ENCODE assay signal across 8 mouse cellular contexts in genomic region chr3:79181248-79181991, GRCm38 (mm10).
DNase-seq lines count a peak whose midpoint lies in the region; ATAC-seq and TF ChIP-seq lines count a peak whose summit lies in the region.

No protein-coding gene starts in this region.

- peaks cover 50% of the 10 kb centered on the region for H3K4me1 ChIP-seq in embryonic facial prominence, embryonic 12.5 days
- H3K4me1 ChIP-seq in heart, embryonic 14.5 days (ENCODE audit: control insufficient read depth in 2 of 2, insufficient read depth in 2 of 2, low read length in 2 of 2): peaks cover 17 to 59% of the 10 kb centered on the region in 2 experiments
- H3K4me1 ChIP-seq in kidney, postnatal 0 days (replicated peaks; ENCODE audit: insufficient read depth, low read length): peaks cover 20% of the 10 kb centered on the region
- H3K4me1 ChIP-seq in stomach, postnatal 0 days (replicated peaks; ENCODE audit: control insufficient read depth, insufficient read depth): peaks cover 17% of the 10 kb centered on the region

- no peak for TF ChIP-seq CTCF in kidney, postnatal 0 days (IDR thresholded peaks at IDR 0.05; ENCODE audit: low read depth)
- TF ChIP-seq CTCF in stomach, postnatal 0 days (IDR thresholded peaks at IDR 0.05; ENCODE audit: low read depth): peak; percentile 56

- H3K27ac ChIP-seq in embryonic facial prominence, embryonic 12.5 days: 0 out of 2 replicates have a peak overlapping the region, but pooled peaks have one; percentile 54
- peak overlapping the region; percentile 90 to 92 for H3K27ac ChIP-seq in heart, embryonic 14.5 days (replicated peaks in 1 of 2; ENCODE audit: control insufficient read depth in 1 of 2, insufficient read depth in 1 of 2, low read depth in 2 of 2, low read length in 2 of 2)
- peak overlapping the region; percentile 85 for H3K27ac ChIP-seq in kidney, postnatal 0 days
- H3K27ac ChIP-seq in macrophage: peak overlapping the region; percentile 27
- peak overlapping the region; percentile 96 for H3K27ac ChIP-seq in stomach, postnatal 0 days (replicated peaks)

- DNase-seq in layer of hippocampus, adult 9-11 months: peak; percentile 5
- DNase-seq in layer of hippocampus, postnatal 36 days: no peak
- peak; percentile 78 for DNase-seq in kidney, postnatal 0 days (ENCODE audit: low spot score)
- peak; percentile 85 for DNase-seq in stomach, postnatal 0 days (ENCODE audit: low spot score)
- DNase-seq in cerebellum, postnatal 25 days: no peak

- no peak overlapping the region for H3K4me3 ChIP-seq in embryonic facial prominence, embryonic 12.5 days
- peak overlapping the region; percentile 14 to 38 for H3K4me3 ChIP-seq in heart, embryonic 14.5 days (ENCODE audit: control insufficient read depth in 1 of 2, insufficient read depth in 1 of 2, low read depth in 1 of 2, low read length in 2 of 2)
- peak overlapping the region; percentile 4; the same call in 1 of the 2 replicates for H3K4me3 ChIP-seq in kidney, postnatal 0 days (replicated peaks; ENCODE audit: low read depth, low read length)
- peak overlapping the region; percentile 1; the same call in 1 of the 2 replicates for H3K4me3 ChIP-seq in macrophage (ENCODE audit: inconsistent target)
- H3K4me3 ChIP-seq in stomach, postnatal 0 days (ENCODE audit: low read depth, low read length): peak overlapping the region; percentile 31

- peaks cover 79% of the 10 kb centered on the region for H3K79me2 ChIP-seq in macrophage (ENCODE audit: inconsistent target)

- H3K27me3 ChIP-seq in embryonic facial prominence, embryonic 12.5 days: no peaks in the 10 kb centered on the region
- no peaks in the 10 kb centered on the region for H3K27me3 ChIP-seq in heart, embryonic 14.5 days (ENCODE audit: control insufficient read depth, insufficient read depth, low read length)
- no peaks in the 10 kb centered on the region for H3K27me3 ChIP-seq in kidney, postnatal 0 days (ENCODE audit: insufficient read depth, low read length)
- H3K27me3 ChIP-seq in stomach, postnatal 0 days (ENCODE audit: control insufficient read depth, insufficient read depth, low read length): no peaks in the 10 kb centered on the region

- no peaks in the 10 kb centered on the region for H3K9me3 ChIP-seq in embryonic facial prominence, embryonic 12.5 days
- H3K9me3 ChIP-seq in heart, embryonic 14.5 days (ENCODE audit: control insufficient read depth, low read length): no peaks in the 10 kb centered on the region
- H3K9me3 ChIP-seq in kidney, postnatal 0 days (replicated peaks; ENCODE audit: low read length): no peaks in the 10 kb centered on the region
- no peaks in the 10 kb centered on the region for H3K9me3 ChIP-seq in stomach, postnatal 0 days (ENCODE audit: control insufficient read depth, low read length)

- WGBS in embryonic facial prominence, embryonic 12.5 days: 55% methylated on average over 24 of the region's 24 CpGs
- 9% methylated on average over 24 of the region's 24 CpGs for WGBS in heart, embryonic 14.5 days
- WGBS in kidney, postnatal 0 days: 48% methylated on average over 24 of the region's 24 CpGs
- WGBS in macrophage (ENCODE audit: missing documents): 56% methylated on average over 24 of the region's 24 CpGs
- 7% methylated on average over 24 of the region's 24 CpGs for WGBS in stomach, postnatal 0 days

- TF ChIP-seq EP300 in stomach, postnatal 0 days (optimal IDR thresholded peaks at IDR 0.05): no peak

- no peak overlapping the region for H3K9ac ChIP-seq in embryonic facial prominence, embryonic 12.5 days
- peak overlapping the region; percentile 71 for H3K9ac ChIP-seq in heart, embryonic 14.5 days (ENCODE audit: low read length)
- no peak overlapping the region for H3K9ac ChIP-seq in kidney, postnatal 0 days (ENCODE audit: low read depth, low read length)
- peak overlapping the region; percentile 48 for H3K9ac ChIP-seq in stomach, postnatal 0 days (ENCODE audit: low read length)

- ATAC-seq in embryonic facial prominence, embryonic 12.5 days (ENCODE audit: insufficient number of reproducible peaks, insufficient read depth, low FRiP score, low TSS enrichment): no peak
- peak; percentile 81 for ATAC-seq in heart, embryonic 14.5 days (ENCODE audit: insufficient number of reproducible peaks, insufficient read depth, low FRiP score, low read depth)
- peak; percentile 69 for ATAC-seq in kidney, postnatal 0 days (replicated peaks; ENCODE audit: low FRiP score, low read depth)
- ATAC-seq in stomach, postnatal 0 days (ENCODE audit: low FRiP score, low TSS enrichment): peak; percentile 97

- H3K36me3 ChIP-seq in embryonic facial prominence, embryonic 12.5 days: no peaks in the 10 kb centered on the region
- H3K36me3 ChIP-seq in heart, embryonic 14.5 days (ENCODE audit: control insufficient read depth, insufficient read depth, low read length): no peaks in the 10 kb centered on the region
- H3K36me3 ChIP-seq in kidney, postnatal 0 days (ENCODE audit: insufficient read depth, low read length): no peaks in the 10 kb centered on the region
- H3K36me3 ChIP-seq in macrophage (ENCODE audit: inconsistent target): no peaks in the 10 kb centered on the region
- H3K36me3 ChIP-seq in stomach, postnatal 0 days (ENCODE audit: control insufficient read depth, insufficient read depth, low read length): no peaks in the 10 kb centered on the region

- peak overlapping the region; percentile 21; the same call in 1 of the 2 replicates for H3K4me2 ChIP-seq in embryonic facial prominence, embryonic 12.5 days (replicated peaks)
- peak overlapping the region; percentile 74 for H3K4me2 ChIP-seq in heart, embryonic 14.5 days (ENCODE audit: low read length)
- H3K4me2 ChIP-seq in kidney, postnatal 0 days (ENCODE audit: low read length): peak overlapping the region; percentile 38
- peak overlapping the region; percentile 63 for H3K4me2 ChIP-seq in stomach, postnatal 0 days (replicated peaks; ENCODE audit: low read depth)

Comparison
In these comparisons a context has a peak if more than half of its experiments do, and no peak if none do; other contexts are left out.
1. DNase-seq: peak in layer of hippocampus, adult 9-11 months (single experiment), kidney, postnatal 0 days (single experiment) and stomach, postnatal 0 days (single experiment); none in layer of hippocampus, postnatal 36 days (0 of 2) and cerebellum, postnatal 25 days (0 of 2).
2. H3K27ac ChIP-seq: peak in every context shown above with its lines; median percentile 96 in stomach, postnatal 0 days; 91 in heart, embryonic 14.5 days; 85 in kidney, postnatal 0 days; 54 in embryonic facial prominence, embryonic 12.5 days; 27 in macrophage.
3. H3K4me2 ChIP-seq: peak in every context shown above with its lines; median percentile 74 in heart, embryonic 14.5 days; 63 in stomach, postnatal 0 days; 38 in kidney, postnatal 0 days; 21 in embryonic facial prominence, embryonic 12.5 days.
4. H3K9ac ChIP-seq: peak in heart, embryonic 14.5 days (single experiment) and stomach, postnatal 0 days (single experiment); none in embryonic facial prominence, embryonic 12.5 days (single experiment) and kidney, postnatal 0 days (single experiment).